Mouse (Mus musculus) embryo, embryonic 11 days (tissue): ENCODE measurements around the gene Gm11492.

Experiments used
- DNase-seq: peaks from one replicate; pipeline ENCODE4 v3.0.0-alpha.2; 2015

The Gm11492 gene

DNA sequence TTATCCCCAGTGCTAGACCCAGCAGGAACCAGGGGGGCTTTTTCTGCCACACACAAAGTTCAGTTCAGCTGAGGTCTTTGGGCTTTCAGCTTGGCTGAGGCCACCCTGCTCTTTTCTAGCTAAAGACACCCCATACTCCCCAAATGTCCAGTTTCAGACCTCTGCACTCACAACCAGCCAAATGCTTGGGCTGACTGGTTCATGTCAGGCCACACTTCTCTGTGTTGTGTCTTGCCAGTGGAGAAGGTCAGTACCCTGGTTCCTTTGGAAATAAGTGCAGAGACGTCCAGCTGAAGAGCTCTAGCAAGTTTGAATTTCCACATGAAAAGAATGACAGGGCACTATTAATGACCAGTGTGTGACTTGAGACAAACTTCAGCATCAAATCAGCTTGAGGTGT, 13.3 kb downstream of the Gm11492 start:
- no peak for DNase-seq

DNA sequence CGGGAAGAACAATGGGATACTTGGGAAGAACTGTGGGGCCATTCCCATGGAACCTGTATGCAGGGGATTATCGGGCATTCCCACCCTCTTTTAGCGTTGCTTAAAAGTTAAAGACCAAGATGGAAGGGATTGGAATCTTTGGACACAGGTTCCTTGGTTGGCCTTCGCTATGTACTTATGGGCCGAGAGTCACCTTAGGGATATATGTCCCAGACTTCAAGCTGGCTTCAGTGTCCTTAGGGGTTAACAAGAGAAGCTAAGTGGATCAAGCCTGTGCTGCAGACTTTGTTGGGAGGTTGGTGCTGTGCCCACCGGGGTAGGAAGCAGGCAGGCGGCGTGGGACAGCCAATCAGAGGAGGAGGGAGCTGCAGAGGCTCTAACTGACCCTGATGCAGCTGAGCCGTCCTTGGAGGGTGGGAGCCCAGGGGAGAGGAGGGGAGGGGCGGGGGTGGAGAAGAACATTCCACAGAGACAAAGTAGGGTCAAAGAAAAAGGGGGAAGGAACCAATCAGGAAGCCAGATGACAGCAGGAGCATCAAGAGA, 14.2 kb downstream of the Gm11492 start:
- no peak for DNase-seq

DNA sequence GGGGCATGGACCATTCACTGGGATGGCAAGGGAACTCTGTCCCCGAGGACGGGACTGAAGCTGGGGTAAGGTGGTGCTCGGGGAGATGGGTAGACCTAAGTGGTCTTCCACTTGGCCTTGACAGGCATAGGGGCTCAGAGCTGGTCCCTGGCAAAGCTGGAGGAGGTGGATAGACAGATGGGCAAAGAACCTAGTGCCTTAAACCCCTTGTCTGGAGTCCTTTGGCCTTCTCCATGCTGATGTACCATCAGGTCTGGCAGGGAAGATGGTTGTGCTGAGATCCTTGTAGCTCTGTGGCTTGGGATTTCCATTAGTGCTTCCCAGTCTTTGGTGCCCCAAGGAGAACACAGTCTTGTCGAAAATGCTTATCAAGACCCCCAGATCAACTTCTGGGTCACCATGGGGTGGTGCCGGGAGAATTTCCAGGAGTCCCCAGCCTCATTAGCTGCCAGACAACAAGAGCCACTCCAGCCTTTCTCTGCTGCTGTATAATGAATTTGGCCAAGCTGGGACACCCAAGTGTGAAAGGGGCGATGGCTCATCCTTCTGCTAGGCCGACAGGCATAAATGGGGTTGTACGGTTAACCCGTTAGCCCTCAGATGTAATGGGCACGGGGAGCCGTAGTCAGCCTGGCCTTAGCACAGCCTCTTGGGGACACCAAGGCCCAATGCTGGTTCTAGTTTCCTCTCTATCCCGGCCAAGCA, 14.9 kb downstream of the Gm11492 start:
- no peak for DNase-seq

DNA sequence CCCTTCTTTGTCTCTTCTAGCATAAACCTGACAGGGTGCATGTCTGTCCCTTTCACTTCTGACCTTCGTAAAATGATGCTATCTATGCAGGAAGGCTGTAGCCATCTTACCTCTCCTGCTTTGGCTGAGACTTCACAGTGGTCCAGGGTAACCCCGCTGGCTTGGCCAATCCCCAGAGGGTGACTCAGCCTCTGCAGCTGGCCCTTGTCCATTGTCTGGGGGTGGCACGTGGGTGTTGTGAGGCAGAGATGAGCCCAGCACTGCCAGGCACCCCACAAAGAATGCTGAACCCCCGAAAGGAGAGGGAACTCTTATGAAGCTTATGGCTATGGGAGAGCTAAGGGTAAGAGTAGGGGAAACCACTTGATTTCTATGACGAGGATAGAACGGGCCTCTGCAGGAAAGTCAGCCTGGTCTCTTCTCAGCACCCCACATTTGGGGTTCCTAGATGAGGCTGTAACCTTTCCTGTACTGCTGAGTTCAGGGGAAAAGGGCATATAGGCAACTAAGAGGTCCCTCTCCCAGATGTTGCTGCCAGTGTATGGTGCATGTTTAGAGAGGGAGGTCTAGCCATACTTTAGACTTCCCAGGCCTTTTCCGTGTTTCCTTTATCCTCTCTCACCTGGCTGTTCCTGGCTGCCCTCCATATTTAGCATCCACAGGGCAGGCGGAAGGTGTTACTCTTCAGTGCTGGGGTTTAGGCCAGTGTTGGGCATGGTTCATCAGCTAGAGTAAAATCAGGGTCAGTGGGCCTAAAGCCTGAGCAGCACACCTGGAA, 15.7 kb downstream of the Gm11492 start:
- DNase-seq: no peak

DNA sequence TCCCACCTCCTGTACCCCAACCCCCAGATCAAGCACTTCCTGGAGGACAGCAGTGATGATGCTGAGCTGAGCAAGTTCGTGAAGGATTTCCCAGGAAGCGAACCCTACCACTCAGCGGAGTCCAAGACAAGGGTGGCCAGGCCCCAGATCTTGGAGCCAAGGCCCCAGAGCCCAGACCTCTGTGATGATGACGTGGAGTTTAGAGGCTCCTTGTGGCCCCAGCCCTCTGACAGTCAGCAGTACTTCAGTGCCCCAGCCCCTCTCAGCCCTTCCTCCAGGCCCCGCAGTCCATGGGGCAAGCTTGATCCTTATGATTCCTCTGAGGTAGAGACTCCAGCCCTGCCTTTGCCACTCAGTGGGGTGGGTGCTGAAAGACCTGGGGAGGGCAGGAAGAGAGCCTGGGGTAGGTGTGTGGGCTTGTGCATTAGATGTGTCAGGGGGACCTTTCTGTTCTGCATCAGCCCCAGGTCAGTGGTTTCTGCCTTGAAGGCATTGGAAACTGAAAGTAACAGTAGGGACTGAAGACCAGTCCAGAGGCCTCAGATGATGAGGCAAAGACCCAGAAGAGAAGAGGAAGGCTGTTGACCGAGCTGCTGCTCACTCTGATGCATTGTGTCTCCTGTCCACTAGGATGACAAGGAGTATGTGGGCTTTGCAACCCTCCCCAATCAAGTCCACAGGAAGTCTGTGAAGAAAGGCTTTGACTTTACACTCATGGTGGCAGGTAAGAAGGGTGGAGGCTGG, 17.0 kb downstream of the Gm11492 start:
- DNase-seq: no peak

GRCm38 (mm10) chr11:87584711-87585505, 18.5 kb downstream of the Gm11492 start:
- no peak for DNase-seq

DNA sequence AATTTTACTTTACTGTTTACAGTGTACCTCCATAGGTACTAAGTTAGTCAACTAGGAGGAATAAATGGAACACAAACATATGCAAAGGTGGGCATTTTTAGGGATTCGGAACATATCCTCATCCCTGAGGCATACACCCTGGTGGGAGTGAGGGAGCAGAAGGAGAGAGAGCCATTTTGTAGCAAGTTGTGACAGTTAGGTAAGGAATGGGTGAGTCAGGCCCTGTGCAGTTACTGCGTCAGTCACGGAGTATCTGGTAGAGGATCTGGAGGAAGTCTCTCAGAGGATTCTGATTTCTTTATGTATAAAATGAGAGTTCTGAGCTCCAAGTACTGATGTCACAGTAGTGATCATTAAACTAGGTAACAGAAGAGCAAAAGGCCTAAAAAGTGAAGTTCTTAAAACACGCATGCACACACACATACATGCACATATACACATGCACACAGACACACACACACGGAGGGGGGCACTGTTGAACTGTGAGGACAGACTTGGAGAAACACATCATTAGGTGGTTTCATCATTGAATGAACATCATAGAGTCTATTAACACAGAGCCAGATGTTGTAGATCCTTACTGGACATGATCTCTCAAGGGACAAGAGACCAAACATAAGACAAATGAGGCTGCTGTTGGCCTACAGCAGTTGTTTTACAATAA, 20.9 kb downstream of the Gm11492 start:
- no peak for DNase-seq

DNA sequence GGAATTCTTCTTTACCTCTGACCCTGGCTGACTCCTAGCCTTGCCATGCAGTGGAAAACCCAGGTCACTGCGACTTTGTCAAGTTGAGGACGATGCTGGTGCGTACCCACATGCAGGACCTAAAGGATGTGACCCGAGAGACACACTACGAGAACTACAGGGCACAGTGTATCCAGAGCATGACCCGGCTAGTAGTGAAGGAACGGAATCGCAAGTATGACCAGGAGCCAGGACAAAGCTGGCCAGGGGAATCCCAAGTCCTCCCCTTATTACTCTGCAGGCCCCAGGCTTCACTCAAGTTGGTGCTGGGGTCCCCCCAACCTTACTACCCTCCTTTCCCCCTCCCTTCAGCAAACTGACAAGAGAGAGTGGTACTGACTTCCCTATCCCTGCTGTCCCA, 23.2 kb downstream of the Gm11492 start:
- no peak for DNase-seq

DNA sequence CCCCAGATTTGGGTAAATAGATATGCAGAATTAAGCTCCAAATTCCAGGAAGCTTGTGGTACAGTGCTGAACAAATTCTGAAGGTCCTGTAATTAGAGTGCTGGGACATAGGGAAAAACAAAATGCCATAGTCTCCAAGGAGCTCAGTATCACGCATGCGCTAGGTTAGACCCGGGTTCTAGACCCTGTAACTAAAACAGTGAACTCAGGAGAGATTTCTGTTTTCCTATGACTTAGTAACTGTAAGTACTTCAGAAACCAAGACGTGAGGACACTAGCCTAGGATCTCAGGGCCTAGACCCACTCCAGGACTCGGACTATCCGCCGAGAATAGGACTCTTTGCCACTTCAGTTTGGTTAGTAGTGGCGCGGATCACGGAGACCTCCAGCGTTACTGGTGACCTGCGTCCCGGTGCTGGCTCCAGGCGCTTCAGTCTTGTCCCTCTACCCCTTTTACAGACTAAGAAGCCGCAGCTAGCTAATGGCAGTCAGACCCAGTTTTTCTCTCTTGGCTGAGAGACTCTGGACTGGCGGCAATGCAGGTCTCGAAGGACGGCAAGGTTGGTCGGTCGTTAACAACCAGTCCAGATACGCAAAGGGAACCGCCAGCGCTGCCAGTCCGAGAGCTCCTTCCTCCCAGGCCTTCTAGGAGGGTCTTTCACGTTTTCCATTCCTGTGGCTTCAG, 24.5 kb downstream of the Gm11492 start:
- peak; percentile 51 for DNase-seq

- DNase-seq: peak; percentile 98
These were observed 25.3 kb downstream of the Gm11492 start, which contains the start of gene Mtmr4 for GRCm38 (mm10) chr11:87591526-87592353. Gene Mtmr4 (plus strand): TSS chr11:87592162.

DNA sequence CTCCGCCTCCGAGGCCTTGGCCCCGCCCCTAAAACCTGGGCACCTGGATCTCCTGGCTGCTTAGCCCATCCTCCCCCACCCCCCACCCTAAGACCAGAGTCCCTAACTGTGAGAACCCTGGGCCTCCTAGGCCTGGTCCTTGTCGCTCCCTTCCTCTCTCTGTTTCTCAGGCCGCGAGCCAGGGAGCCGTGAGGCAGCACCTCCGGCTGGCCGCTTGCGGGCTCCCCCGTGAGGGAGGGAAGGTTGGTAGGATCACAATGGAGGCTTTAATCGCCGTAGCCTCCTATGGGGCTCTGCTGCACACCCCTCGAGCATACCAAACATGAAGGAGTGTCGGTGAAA, 25.9 kb downstream of the Gm11492 start:
- DNase-seq: no peak

- DNase-seq: no peak
These were observed 26.5 kb downstream of the Gm11492 start for GRCm38 (mm10) chr11:87592713-87593598.

- DNase-seq: peak; percentile 95
These were observed 28.9 kb downstream of the Gm11492 start for GRCm38 (mm10) chr11:87595327-87595841.

DNA sequence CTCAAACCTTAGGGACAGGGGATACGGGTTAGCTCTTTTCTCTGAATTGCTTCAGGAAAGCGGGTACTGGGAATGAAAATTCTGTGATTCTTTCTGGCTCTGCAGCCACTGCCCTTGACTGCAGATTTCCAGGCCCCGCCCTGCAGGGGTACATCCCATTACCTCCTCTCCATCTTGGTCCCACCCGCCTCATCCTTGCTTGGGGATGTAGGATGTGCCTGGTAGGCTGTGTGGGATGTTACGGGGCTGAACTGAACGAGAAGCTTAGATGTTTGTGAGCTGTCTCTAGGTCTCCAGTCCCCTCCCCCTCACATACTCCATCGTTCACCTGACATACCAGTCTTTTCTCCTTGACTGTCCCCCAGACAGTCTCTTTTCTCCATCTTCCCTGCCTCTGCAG, 29.5 kb downstream of the Gm11492 start:
- peak; percentile 46 for DNase-seq

GRCm38 (mm10) chr11:87596492-87596891, 30.0 kb downstream of the Gm11492 start:
- peak; percentile 48 for DNase-seq

DNA sequence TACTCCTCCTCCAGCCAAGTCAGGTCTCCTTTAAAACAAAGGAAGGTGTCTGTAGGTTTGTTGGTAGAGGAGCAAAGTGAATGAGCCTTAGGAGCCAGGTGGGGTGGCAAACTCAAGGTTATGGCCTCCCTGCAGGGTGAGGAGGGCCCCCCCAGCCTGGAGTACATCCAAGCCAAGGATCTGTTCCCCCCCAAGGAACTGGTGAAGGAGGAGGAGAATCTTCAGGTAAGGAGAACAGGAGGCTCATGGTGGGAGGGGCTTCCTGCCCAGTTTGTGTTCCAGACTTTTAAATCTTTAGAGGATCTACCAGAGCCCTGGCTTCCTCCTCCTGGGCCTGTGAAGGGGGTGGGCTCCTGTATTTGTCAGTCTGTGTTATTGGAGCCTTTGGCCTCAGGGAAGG, 30.6 kb downstream of the Gm11492 start:
- DNase-seq: no peak

GRCm38 (mm10) chr11:87599395-87600089, 33.1 kb downstream of the Gm11492 start:
- no peak for DNase-seq

DNA sequence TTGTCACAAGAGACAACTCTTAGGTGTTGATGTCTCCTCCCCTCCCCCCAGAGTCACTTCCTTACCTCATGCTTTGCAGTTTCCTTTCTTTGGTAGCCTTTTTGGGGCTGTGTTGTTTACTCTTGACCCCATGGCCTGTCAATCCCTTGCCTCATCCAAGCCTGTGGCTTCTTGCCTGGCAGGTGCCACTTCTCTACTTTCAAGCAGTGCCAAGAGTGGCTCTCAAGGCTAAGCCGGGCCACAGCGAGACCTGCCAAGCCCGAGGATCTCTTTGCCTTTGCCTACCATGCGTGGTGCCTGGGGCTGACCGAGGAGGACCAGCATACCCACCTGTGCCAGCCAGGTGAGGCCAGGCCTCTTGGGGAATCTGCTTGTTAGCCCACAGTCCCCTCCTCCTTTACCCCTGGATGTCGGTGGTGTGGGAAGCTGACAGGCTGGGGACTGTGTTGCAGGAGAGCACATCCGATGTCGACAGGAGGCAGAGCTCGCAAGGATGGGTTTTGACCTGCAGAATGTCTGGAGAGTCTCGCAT, 33.9 kb downstream of the Gm11492 start:
- DNase-seq: no peak
